ENCODE assay signal across 8 mouse cellular contexts in genomic region chr13:52024349-52024748, GRCm38 (mm10).
DNase-seq lines count a peak whose midpoint lies in the region; ATAC-seq lines count a peak whose summit lies in the region.

No protein-coding gene starts in this region.

- WGBS in lung, embryonic 15.5 days: 6% methylated on average over 2 of the region's 2 CpGs

- no peaks in the 10 kb centered on the region for H3K9me3 ChIP-seq in lung, embryonic 15.5 days

- no peaks in the 10 kb centered on the region for H3K27me3 ChIP-seq in lung, embryonic 15.5 days

- H3K9ac ChIP-seq in lung, embryonic 15.5 days: no peak overlapping the region

- DNase-seq in testis, postnatal 10 days (ENCODE audit: low spot score): peak; percentile 69
- DNase-seq in testis, postnatal 14 days (ENCODE audit: low spot score): no peak
- peak; percentile 68 for DNase-seq in gastrocnemius, postnatal 25 days
- peak; percentile 84 for DNase-seq in kidney, adult 18-20 months
- DNase-seq in T-cell, adult 2 months (ENCODE audit: low spot score): no peak
- no peak for DNase-seq in layer of hippocampus, adult 11-12 months (ENCODE audit: low spot score)
- DNase-seq in c-Kit-positive CD71-positive TER-119-positive erythroid progenitor cells, embryonic 14.5 days (ENCODE audit: low spot score): no peak

- peak; percentile 62; the same call in 1 of the 2 replicates for ATAC-seq in lung, embryonic 15.5 days (ENCODE audit: borderline replicate concordance, extremely low read depth, low FRiP score, low TSS enrichment)

- no peaks in the 10 kb centered on the region for H3K36me3 ChIP-seq in lung, embryonic 15.5 days

- peak overlapping the region; percentile 14 for H3K4me2 ChIP-seq in lung, embryonic 15.5 days

- peaks cover 37% of the 10 kb centered on the region for H3K4me1 ChIP-seq in lung, embryonic 15.5 days

- H3K27ac ChIP-seq in lung, embryonic 15.5 days: peak overlapping the region; percentile 75

- no peak overlapping the region for H3K4me3 ChIP-seq in lung, embryonic 15.5 days

Comparison
In these comparisons a context has a peak if more than half of its experiments do, and no peak if none do; other contexts are left out.
1. DNase-seq: peak in testis, postnatal 10 days (single experiment), gastrocnemius, postnatal 25 days (single experiment) and kidney, adult 18-20 months (single experiment); none in testis, postnatal 14 days (single experiment), T-cell, adult 2 months (single experiment), layer of hippocampus, adult 11-12 months (single experiment) and c-Kit-positive CD71-positive TER-119-positive erythroid progenitor cells, embryonic 14.5 days (single experiment).